Mouse (Mus musculus): ENCODE results near the gene Fsd1l.

DNA sequence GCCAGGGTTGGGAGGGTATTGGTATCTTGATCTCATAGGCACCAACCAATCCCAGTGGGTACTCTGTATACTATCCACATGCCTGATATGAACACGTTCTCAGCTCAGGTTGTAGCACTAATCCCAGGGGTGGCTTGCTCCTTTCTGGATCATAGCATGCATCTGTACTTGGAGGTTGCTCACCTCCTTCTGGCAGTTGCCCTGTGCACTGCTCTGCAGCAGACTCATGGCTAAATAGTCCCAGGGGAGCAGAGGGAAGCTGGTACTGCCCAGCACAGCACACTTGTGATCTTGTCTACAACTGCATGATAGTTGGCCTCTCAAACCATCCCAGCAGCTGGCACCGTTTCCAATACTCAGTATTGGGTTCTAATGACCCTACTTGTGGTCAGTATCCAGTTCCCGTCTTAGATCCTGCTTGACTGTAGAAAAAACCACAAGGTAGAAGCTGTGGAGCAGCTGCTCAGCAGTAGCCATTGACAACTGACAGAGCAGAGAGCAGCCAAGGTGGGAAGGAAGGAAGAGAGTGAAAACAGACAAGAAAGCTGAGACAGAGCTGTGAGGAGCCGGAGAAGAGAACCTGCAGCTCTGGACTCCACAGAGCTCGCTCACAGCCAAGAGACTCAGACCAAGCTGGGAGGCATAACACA, 16.6 kb upstream of the Fsd1l start:
- TF ChIP-seq CTCF (IDR thresholded peaks at IDR 0.05; ENCODE audit: extremely low read depth, insufficient read length, insufficient replicate concordance, low read depth, low read length) (no peak), POLR2A (IDR thresholded peaks at IDR 0.05; ENCODE audit: low read depth, low read length) (no peak)

Data from small intestine, adult 2 months (tissue).